Mouse (Mus musculus) cerebellum, adult 2 months (tissue): ENCODE measurements around the gene Dlk1.

Source experiments
- CTCF ChIP-seq: fragments of 200-500 bp; IDR thresholded peaks from 2 replicates; pipeline ENCODE4 v1.5.1; 2011; ENCODE audit warnings: low read depth, mild to moderate bottlenecking, control low read depth, low read length, moderate library complexity, borderline replicate concordance; ENCODE audit not compliant: insufficient read depth
- POLR2A ChIP-seq: fragments of 200-500 bp; IDR thresholded peaks from 2 replicates; pipeline ENCODE4 v1.6.1; 2011; ENCODE audit warnings: low read length, control low read depth, borderline replicate concordance; ENCODE audit not compliant: insufficient read depth

GRCm38 (mm10) chr12:109462594-109462993 lies 10.0 kb downstream of the Dlk1 start:
- TF ChIP-seq CTCF = no peak
- no peak for TF ChIP-seq POLR2A
